Mouse (Mus musculus) ES-Bruce4 (cell line): ENCODE results near the gene Zfp839. TPM values are rescaled to one million over a fixed set of nuclear protein-coding genes. Genes with fewer than 3 reads are reported as not detected.

Experiments
- H3K27ac ChIP-seq: 2 replicates; pipeline ENCODE4 v1.5.1; 2012; ENCODE audit warnings: low read length, inconsistent platforms; ENCODE audit not compliant: insufficient read depth
- H3K27me3 ChIP-seq: 2 replicates; pipeline ENCODE4 v1.6.1; 2012; ENCODE audit warnings: mild to moderate bottlenecking, low read length, inconsistent platforms; ENCODE audit not compliant: control insufficient read depth, poor library complexity, insufficient read depth, severe bottlenecking
- H3K36me3 ChIP-seq: 2 replicates; pipeline ENCODE4 v1.6.1; 2012; ENCODE audit warnings: inconsistent platforms, mild to moderate bottlenecking, low read length, moderate library complexity; ENCODE audit not compliant: control insufficient read depth, poor library complexity, insufficient read depth, severe bottlenecking
- H3K4me1 ChIP-seq: one replicate; pipeline ENCODE4 v1.8.1; 2011; ENCODE audit warnings: low read length; ENCODE audit not compliant: control insufficient read depth, insufficient read depth
- H3K4me3 ChIP-seq: 2 replicates; pipeline ENCODE4 v1.5.1; 2011; ENCODE audit warnings: low read depth, mild to moderate bottlenecking, low read length
- H3K9ac ChIP-seq: 2 replicates; pipeline ENCODE4 v1.6.1; 2012; ENCODE audit warnings: low read depth, mild to moderate bottlenecking, inconsistent platforms; ENCODE audit not compliant: poor library complexity, severe bottlenecking
- H3K9me3 ChIP-seq: replicated peaks from 2 replicates; pipeline ENCODE4 v1.6.1; 2012; ENCODE audit warnings: mild to moderate bottlenecking, low read length, inconsistent platforms; ENCODE audit not compliant: control insufficient read depth, poor library complexity, insufficient read depth, severe bottlenecking
- CTCF ChIP-seq: IDR thresholded peaks from one replicate; pipeline ENCODE4 v1.8.1; 2011; ENCODE audit warnings: low read depth, low read length
- EP300 ChIP-seq: IDR thresholded peaks from 2 replicates; pipeline ENCODE4 v1.6.1; 2011; ENCODE audit warnings: low read depth, low read length; ENCODE audit not compliant: insufficient read depth
- POLR2A ChIP-seq: IDR thresholded peaks from one replicate; pipeline ENCODE4 v1.8.1; 2011; ENCODE audit warnings: low read length; ENCODE audit not compliant: insufficient read depth
- polyA plus RNA-seq: library from polyadenylated mRNA; stranded (reverse); fragments of >200 nt; gene quantifications from 2 replicates; pipeline ENCODE4 v1.2.4, GENCODE M21; 2011; ENCODE audit warnings: low read depth; ENCODE audit not compliant: missing spikeins, insufficient read depth, insufficient read length

The Zfp839 gene
- polyA plus RNA-seq, 1 experiment: 12.6 TPM

- Histone ChIP-seq H3K27ac (no peak overlapping the region), H3K4me1 (no peaks in the 10 kb centered on the region), H3K9me3 (no peaks in the 10 kb centered on the region), H3K9ac (no peak overlapping the region), H3K4me3 (no peak overlapping the region), H3K27me3 (no peaks in the 10 kb centered on the region), H3K36me3 (peaks cover 44% of the 10 kb centered on the region)
- TF ChIP-seq EP300 (no peak), POLR2A (no peak), CTCF (no peak)
Measured at GRCm38 (mm10) chr12:110875351-110875750, 25.3 kb downstream of the Zfp839 start.

GRCm38 (mm10) chr12:110882291-110882690 is 32.2 kb downstream of the Zfp839 start:
- no peaks in the 10 kb centered on the region for H3K27me3 ChIP-seq
- no peak overlapping the region for H3K9ac ChIP-seq
- peak overlapping the region; percentile 7; the same call in 1 of the 2 replicates for H3K27ac ChIP-seq
- peaks cover 24% of the 10 kb centered on the region for H3K36me3 ChIP-seq
- no peaks in the 10 kb centered on the region for H3K9me3 ChIP-seq
- H3K4me3 ChIP-seq: no peak overlapping the region
- H3K4me1 ChIP-seq: no peaks in the 10 kb centered on the region
- peak; percentile 54 for TF ChIP-seq CTCF
- TF ChIP-seq EP300: no peak

- Histone ChIP-seq H3K4me1 (no peaks in the 10 kb centered on the region), H3K36me3 (peaks cover 3% of the 10 kb centered on the region; the same call in 1 of the 2 replicates), H3K9ac (no peak overlapping the region), H3K27me3 (no peaks in the 10 kb centered on the region), H3K9me3 (no peaks in the 10 kb centered on the region), H3K27ac (no peak overlapping the region), H3K4me3 (no peak overlapping the region)
- TF ChIP-seq POLR2A: no peak
- TF ChIP-seq EP300: no peak
- TF ChIP-seq CTCF: no peak
Measured at GRCm38 (mm10) chr12:110885251-110885650, 35.2 kb downstream of the Zfp839 start.

- Histone ChIP-seq H3K27me3 (no peaks in the 10 kb centered on the region), H3K9me3 (no peaks in the 10 kb centered on the region), H3K9ac (peak overlapping the region; percentile 84), H3K4me3 (peak overlapping the region; percentile 98), H3K27ac (no peak overlapping the region), H3K36me3 (no peaks in the 10 kb centered on the region; the same call in 1 of the 2 replicates), H3K4me1 (no peaks in the 10 kb centered on the region)
- TF ChIP-seq CTCF: no peak
- no peak for TF ChIP-seq POLR2A
- no peak for TF ChIP-seq EP300
Measured at GRCm38 (mm10) chr12:110888106-110888505, 38.1 kb downstream of the Zfp839 start.

GRCm38 (mm10) chr12:110888606-110889005 is 38.6 kb downstream of the Zfp839 start:
- no peaks in the 10 kb centered on the region for H3K27me3 ChIP-seq
- no peak for TF ChIP-seq EP300
- TF ChIP-seq CTCF: no peak
- no peak for TF ChIP-seq POLR2A
- no peaks in the 10 kb centered on the region for H3K9me3 ChIP-seq
- no peak overlapping the region for H3K27ac ChIP-seq
- H3K4me1 ChIP-seq: no peaks in the 10 kb centered on the region
- H3K4me3 ChIP-seq: peak overlapping the region; percentile 98
- peak overlapping the region; percentile 84 for H3K9ac ChIP-seq
- H3K36me3 ChIP-seq: no peaks in the 10 kb centered on the region; the same call in 1 of the 2 replicates

GRCm38 (mm10) chr12:110889036-110890020 is 39.3 kb downstream of the Zfp839 start, which contains the start of the genes Cinp and Tecpr2:
Gene Cinp, minus strand, starts transcription at chr12:110889145.
Gene Tecpr2, plus strand, starts transcription at chr12:110889264.
- no peak within 1 kb of the TSS for H3K27ac ChIP-seq
- no peaks in the 10 kb centered on the region for H3K27me3 ChIP-seq
- no peaks in the 10 kb centered on the region for H3K4me1 ChIP-seq
- H3K9me3 ChIP-seq: no peaks in the 10 kb centered on the region
- H3K36me3 ChIP-seq: no peaks in the 10 kb centered on the region
- TF ChIP-seq POLR2A: peak; percentile 48
- no peak for TF ChIP-seq EP300
- H3K4me3 ChIP-seq: peak within 1 kb of the TSS; percentile 99
- peak within 1 kb of the TSS; percentile 84 for H3K9ac ChIP-seq
